In the genomic region with DNA sequence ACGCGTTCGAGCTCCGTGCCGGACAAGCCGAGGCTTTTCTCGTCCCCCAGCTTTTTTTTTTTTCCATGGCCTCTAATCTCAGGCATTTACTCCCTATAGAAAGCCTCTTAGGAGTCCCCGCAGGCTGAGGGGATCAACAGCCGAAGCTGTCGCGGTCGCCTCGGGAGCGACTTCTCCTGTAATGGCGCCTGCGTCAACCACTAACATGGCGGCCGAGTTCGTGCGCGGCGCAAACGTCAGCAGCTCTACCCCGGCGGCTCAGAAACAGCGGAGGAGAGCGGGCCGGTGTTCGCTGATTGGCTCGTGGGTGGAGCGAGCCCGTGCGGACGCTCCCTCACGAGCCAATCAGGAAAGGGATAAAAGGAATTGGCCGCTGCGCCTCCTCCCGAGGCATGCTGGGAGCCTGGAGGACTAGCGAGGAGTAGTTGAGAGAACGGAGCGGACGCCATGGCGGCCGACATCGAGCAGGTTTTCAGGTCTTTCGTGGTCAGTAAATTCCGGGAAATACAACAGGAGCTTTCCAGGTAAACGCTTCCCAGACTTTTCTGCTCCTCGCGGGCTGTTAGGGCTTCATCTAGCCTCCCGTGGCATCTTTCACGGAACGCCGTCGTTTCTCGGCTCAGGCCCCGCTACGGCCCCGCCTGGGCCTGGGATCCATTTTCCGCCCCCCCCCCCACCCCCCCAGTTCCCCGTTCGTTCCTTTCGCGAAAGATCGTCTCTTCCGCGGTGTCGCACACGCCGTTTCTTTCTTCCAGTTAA, we compare ENCODE assay signal across 8 mouse cellular contexts. TPM values are rescaled to one million over a fixed set of nuclear protein-coding genes. Genes with fewer than 3 reads are reported as not detected.
DNase-seq lines count a peak whose midpoint lies in the region; ATAC-seq lines count a peak whose summit lies in the region.

A gene (plus strand): TSS at position 46 of the 759 bp plus-strand sequence.

- peaks cover 88% of the 10 kb centered on the region for H3K79me2 ChIP-seq in macrophage (ENCODE audit: inconsistent target)

- no peaks in the 10 kb centered on the region for H3K27me3 ChIP-seq in hindbrain, embryonic 16.5 days (replicated peaks; ENCODE audit: control insufficient read depth, insufficient read depth, low read length)

- H3K9me3 ChIP-seq in hindbrain, embryonic 16.5 days (ENCODE audit: control insufficient read depth, low read length), result no peaks in the 10 kb centered on the region

- peaks cover 5% of the 10 kb centered on the region for H3K36me3 ChIP-seq in hindbrain, embryonic 16.5 days (ENCODE audit: control insufficient read depth, insufficient read depth, low read length)
- H3K36me3 ChIP-seq in macrophage (ENCODE audit: inconsistent target), result peaks cover 13% of the 10 kb centered on the region

- peak; percentile 89 for DNase-seq in WW6 (ENCODE audit: low read depth, low spot score)
- peak; percentile 84 to 93 for DNase-seq in cerebellum, postnatal 4 days (ENCODE audit: low spot score in 2 of 2)
- peak; percentile 96 for DNase-seq in gastrocnemius, adult 18-20 months (ENCODE audit: low spot score)
- DNase-seq in left cerebral cortex, adult 18-20 months (ENCODE audit: low spot score in 2 of 2), result peak; percentile 96 to 98
- peak; percentile 99 for DNase-seq in right cerebral cortex, adult 18-20 months
- DNase-seq in urinary bladder, postnatal 10 days (ENCODE audit: low spot score), result peak; percentile 82

- peak within 1 kb of the TSS; percentile 100 for H3K27ac ChIP-seq in hindbrain, embryonic 16.5 days (ENCODE audit: low read depth, low read length)
- H3K27ac ChIP-seq in macrophage, result peak within 1 kb of the TSS; percentile 99

- H3K4me2 ChIP-seq in hindbrain, embryonic 16.5 days (ENCODE audit: low read length), result peak within 1 kb of the TSS; percentile 80

- H3K4me1 ChIP-seq in hindbrain, embryonic 16.5 days (ENCODE audit: control insufficient read depth, insufficient read depth, low read depth, low read length), result peaks cover 14% of the 10 kb centered on the region

- WGBS in hindbrain, embryonic 16.5 days, result under 1% methylated on average over 69 of the region's 70 CpGs
- WGBS in macrophage (ENCODE audit: missing documents), result under 1% methylated on average over 57 of the region's 70 CpGs

- peak within 1 kb of the TSS; percentile 84 for H3K9ac ChIP-seq in hindbrain, embryonic 16.5 days (ENCODE audit: low read depth, low read length)

- peak within 1 kb of the TSS; percentile 81 for H3K4me3 ChIP-seq in hindbrain, embryonic 16.5 days (ENCODE audit: low read length)
- H3K4me3 ChIP-seq in macrophage (ENCODE audit: inconsistent target), result peak within 1 kb of the TSS; percentile 87

- peak; percentile 97 for ATAC-seq in hindbrain, embryonic 16.5 days

RNA-seq across cellular contexts. Expression of the gene that starts here (rescaled TPM):
- total RNA-seq in gastrocnemius, adult 18-20 months (2021), result 10 to 100 TPM; 92.4 to 97.4 TPM
- 89.4 and 94.5 TPM in 2 replicates for polyA plus RNA-seq in hindbrain, embryonic 16.5 days (2015; fragmentation: Nextera tagmentation; extraction: Ambion mirVana)
- 100 to 1,000 TPM; 202 to 210 TPM for total RNA-seq in left cerebral cortex, adult 18-20 months (2021)
- 1,000 to 10,000 TPM; 1,105 to 1,850 (median 1,369) TPM for total RNA-seq in macrophage (2018; cell fraction: chromatin; rRNA removed)
- total RNA-seq in macrophage (2018; cell fraction: cytosol; rRNA removed), result 100 to 1,000 TPM; 104 to 207 (median 153) TPM
- 100 to 1,000 TPM; 611 to 930 (median 720) TPM for total RNA-seq in macrophage (2018; cell fraction: nucleus; rRNA removed)
- 164 to 188 TPM (median 188 TPM) in 3 replicates for polyA plus RNA-seq in macrophage (2018)

Comparison
In these comparisons a context has a peak if more than half of its experiments do, and no peak if none do; other contexts are left out.
1. Peak in every context shown above with its lines: DNase-seq, ATAC-seq, H3K4me3 ChIP-seq and H3K27ac ChIP-seq.